Mouse (Mus musculus) mature B cell (primary cell): ENCODE data around the gene Skap1.
"Not testable (repeated sequence)": the region's sequence is repeated elsewhere in the genome, so short reads cannot be mapped to it uniquely, and the experiment has no call there.

ENCODE experiments used
- in situ Hi-C: fragments of 300-500 bp; cut with MboI; formaldehyde crosslinking; loops from 2 replicates; pipeline ENCODE4 v1.14.3; 2019

The Skap1 gene

GRCm38 (mm10) chr11:96696168-96696727 is 231.9 kb downstream of the Skap1 start:
- in situ Hi-C loops: no loop called here

DNA sequence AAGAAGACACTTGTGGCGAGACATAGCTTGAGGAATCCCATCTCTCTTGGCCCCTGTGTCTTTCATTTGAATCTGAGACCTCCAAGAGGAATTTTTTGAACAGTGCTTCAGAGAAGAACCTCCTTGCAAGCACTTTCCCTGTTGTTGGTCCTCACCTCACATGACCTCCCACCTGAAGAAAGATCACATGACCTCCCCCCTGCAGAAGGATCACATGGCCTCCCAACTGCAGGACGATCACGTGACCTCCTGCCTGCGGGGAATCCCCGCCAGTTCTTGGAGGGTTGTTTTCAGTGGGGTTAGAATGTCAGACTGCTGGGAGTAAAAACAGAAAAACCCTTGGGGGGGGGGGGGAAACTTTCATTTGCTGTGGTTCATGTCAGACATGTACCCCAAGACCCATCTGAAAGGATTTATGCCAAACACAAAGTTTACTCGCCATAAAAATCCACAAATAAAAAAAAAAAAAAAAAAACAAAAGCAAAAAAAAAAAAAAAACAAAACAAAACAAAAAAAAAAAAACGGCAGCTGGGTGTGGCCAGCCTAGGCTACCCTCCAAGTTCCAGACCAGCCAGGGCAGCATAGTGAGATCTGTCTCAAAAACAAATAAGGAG is 232.6 kb downstream of the Skap1 start:
- in situ Hi-C loops: no loop called here

DNA sequence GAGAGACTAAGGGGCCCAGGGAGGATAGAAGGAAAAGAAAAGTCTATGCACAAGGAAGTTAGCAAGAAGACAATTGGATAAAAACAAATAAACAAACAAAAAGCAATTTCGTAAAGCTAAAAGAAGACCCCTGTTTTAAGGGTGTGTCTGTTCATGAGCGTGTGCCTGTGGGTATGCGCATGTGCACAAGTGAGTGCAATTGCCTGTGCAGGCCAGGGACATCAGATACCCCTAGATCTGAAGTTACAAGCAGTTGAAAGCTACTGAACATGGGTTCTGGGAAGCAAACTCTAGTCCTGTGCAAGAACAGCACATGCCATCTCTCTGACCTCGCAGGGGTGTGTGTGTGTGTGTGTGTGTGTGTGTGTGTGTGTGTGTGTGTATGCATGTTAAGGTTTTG is 233.1 kb downstream of the Skap1 start:
- in situ Hi-C loops: no loop called here

DNA sequence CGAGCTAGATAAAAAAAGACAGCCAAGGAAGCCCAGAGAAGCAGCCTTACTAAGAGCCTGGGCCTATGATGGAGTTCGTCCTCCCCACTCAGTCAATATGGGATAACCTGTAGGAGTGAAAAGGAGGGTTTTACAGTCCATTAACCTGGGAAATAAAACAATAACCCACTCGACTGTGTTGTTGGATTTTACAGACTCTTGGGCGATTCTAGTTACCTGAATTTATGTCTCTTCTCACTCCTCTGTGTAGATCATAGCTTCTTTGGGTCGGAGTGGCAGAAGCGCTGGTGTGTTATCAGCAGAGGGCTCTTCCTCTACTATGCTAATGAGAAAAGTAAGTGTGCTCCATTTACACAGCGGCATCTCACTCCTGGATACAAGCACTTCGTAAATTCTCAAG is 239.4 kb downstream of the Skap1 start:
- in situ Hi-C loops: no loop called here

DNA sequence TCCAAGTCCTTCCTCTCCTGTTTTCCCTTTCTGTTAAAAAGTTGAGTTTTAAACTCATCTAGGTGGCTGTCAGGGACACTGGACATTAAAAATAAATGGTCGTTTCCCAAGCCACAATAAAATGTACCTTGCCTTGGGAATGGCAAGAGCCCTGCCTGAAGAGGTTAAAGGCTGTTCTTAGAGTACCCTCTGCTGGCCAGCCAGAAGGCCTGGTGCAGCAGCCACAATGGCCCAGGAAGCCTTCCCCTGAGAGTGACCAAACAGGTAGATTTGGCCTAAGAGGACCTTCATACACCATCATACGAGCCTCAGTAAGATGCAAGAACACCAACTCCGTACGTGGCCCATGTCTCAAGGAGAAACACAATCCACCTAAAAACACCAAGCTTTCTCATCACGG is 246.9 kb downstream of the Skap1 start:
- in situ Hi-C loops: no loop called here

GRCm38 (mm10) chr11:96711670-96712069 is 247.3 kb downstream of the Skap1 start:
- in situ Hi-C loops: no loop called here

GRCm38 (mm10) chr11:96713210-96714005 is 249.0 kb downstream of the Skap1 start:
- in situ Hi-C loops: no loop called here

DNA sequence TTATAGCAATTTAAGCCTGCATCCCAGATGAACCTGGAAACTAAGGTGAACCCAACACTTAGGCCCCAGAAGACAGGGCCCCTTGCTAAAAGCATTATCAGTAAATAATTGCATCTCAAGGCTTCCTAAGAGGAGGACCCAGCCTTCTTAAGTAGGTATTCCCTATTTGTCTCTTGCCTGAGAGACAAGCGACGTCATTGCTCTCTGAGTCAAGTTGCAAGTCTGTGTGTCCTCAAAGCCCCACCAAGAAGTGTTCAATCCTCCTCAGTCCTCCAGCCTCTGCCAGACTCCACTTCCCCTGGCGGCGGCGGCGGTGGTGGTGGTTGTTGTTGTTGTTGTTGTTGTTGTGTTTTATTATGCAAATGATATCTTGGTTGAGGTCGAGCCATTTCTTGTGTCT is 249.6 kb downstream of the Skap1 start:
- in situ Hi-C loops: no loop called here

DNA sequence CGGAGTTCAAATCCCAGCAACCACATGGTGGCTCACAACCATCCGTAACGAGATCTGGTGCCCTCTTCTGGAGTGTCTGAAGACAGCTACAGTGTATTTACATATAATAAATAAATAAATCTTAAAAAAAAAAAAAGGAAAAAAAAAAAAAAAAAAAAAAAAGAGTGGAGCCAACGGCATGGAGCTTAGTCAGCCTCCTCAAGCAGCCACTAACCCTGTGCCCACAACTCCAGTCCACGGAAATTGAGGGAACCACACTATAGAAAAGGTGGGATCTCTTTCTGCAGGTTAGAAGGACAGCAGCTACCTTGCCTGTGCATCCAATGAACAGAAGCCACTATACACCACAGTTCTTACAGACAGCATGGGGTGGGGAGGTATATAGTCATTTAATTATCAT is 250.8 kb downstream of the Skap1 start:
- in situ Hi-C loops: not testable (repeated sequence)

DNA sequence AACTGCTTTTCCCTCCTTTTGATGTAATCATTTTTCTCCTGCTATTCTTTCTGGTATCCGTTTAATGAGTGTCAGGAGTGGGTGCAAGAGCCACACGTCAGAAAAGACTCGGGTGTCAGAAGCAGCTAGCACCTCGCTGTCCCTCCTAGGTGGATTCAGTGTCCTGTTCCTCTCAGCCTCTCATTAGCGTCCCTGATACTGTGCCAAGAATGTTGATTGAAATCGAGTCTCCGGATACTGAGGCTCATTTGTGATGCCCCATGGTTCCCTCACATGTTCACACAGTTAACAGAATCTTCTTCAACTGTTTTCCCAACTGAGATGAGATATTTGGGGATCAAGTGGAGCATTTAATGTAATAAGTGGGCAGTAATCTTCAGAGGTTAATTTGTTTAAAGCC is 254.2 kb downstream of the Skap1 start:
- in situ Hi-C loops: no loop called here

- in situ Hi-C loops: no loop called here
Observed at GRCm38 (mm10) chr11:96725833-96726232, 261.4 kb downstream of the Skap1 start.

GRCm38 (mm10) chr11:96728577-96728976 is 264.2 kb downstream of the Skap1 start:
- in situ Hi-C loops: no loop called here

DNA sequence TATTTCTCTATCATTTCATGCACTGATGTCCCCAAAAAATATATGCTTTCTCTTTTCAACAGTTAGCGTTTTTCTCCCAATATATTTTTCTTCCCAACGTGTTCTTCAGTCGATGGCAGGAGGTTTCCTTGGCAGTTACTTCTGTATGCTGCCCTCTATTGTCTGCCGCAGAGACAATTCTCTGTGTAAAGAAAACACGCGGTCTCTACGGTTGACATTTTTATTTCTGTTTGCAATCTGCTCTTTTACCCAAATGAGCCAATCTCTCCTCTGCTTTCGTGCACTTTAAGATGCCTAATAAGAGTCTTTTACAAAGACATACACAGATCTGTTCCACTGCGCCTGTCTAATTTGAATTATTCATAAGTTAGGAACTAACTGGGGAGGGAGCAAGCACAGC is 265.1 kb downstream of the Skap1 start:
- in situ Hi-C loops: no loop called here

DNA sequence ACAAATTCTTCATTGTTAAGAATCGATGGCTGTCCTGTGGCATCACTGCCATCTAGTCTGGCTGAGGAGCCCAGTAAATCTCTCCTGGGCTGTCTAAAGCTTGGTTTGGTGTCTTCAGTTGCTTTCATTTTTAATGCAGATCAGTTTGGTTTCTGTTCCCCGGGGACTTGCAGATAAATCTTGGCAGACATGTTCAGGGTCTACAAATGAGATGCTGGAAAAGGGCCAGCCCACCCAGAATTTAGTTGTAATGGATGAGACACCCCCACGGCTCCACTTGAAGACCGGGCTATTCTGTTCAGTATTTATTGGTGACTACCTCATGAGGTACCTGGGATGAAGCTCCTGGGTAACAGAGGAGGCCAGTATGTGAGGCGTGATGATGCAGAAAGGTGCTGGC is 265.9 kb downstream of the Skap1 start:
- in situ Hi-C loops: no loop called here

GRCm38 (mm10) chr11:96732657-96733056 is 268.3 kb downstream of the Skap1 start:
- in situ Hi-C loops: no loop called here

GRCm38 (mm10) chr11:96735908-96736307 is 271.5 kb downstream of the Skap1 start:
- in situ Hi-C loops: no loop called here

DNA sequence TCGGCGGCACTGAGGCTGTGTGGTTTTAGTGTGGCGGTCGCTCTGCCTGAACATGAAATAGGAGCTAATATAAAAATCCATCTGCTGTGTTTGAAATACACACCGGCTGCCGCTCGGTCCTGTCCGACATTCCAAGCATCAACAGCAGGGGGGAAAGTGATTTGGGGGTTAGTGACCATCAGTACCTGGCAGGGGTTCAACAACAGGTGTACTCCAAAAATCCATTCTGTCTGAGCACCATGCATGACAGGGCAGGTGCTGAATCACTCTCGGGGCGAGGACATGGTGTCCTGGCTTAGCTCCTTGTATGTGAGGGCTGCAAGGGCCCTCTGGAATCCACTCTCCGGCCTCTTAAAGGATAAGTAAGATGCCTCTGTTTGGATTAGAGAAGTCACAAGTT is 272.0 kb downstream of the Skap1 start:
- in situ Hi-C loops: no loop called here

DNA sequence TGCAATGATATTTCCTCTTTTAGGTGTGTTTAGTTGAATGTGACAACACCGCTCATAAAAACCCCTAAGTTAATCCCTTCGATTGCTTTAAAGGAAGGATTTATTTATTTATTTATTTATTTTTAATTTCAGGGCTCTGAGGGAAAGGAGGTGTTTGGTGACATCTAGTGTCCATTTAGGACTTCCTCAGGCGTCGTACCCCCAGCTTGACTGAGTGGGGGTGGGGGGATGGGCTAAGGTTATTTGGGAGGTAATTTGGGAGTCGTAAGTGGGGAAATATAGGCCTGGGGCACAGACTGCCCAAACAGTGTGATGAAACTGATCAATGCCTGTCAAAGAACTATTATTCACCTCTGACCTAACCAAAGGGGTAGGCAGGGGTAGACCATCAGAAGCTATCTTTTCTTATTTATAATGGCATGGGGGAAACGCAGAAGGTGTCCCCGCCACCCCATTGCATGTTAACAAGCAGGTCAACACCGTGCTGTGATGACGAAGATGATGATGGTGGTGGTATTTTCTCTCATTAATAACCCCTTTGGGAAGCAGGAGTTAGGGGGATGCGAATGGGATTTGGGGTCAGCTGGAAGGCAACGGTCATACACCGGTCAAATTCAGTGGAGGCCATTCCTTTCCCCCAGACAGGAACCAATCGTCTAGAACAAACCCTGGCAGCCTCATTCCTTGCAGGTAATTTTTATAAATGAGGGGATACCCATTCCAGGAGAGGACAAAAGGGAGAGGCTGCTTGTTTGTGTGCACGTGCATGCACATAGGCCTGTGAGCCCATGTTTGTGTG is 273.5 kb downstream of the Skap1 start:
- in situ Hi-C loops: no loop called here

- in situ Hi-C loops: no loop called here
Observed at GRCm38 (mm10) chr11:96740796-96741195, 276.4 kb downstream of the Skap1 start.

- in situ Hi-C loops: no loop called here
Observed at GRCm38 (mm10) chr11:96741995-96742394, 277.6 kb downstream of the Skap1 start.

GRCm38 (mm10) chr11:96743000-96743399 is 278.6 kb downstream of the Skap1 start:
- in situ Hi-C loops: no loop called here

- in situ Hi-C loops: no loop called here
Observed at GRCm38 (mm10) chr11:96743891-96744290, 279.5 kb downstream of the Skap1 start.

- in situ Hi-C loops: no loop called here
Observed at GRCm38 (mm10) chr11:96746648-96747047, 282.3 kb downstream of the Skap1 start.
